Mouse (Mus musculus) adrenal gland, adult (tissue): Measurements from ENCODE around the gene Eme2.
A peak's percentile ranks its signal among the peaks of the same experiment; 100 is the strongest.

Source experiments
- DNase-seq, 2 experiments: peaks; one replicate each; pipeline ENCODE4 v3.0.0; 2022 to 2023; ENCODE audit warnings: low spot score in 1 of 2; ENCODE audit not compliant: inconsistent age in 2 of 2

Eme2 gene

GRCm38 (mm10) chr17:24841133-24841532, 53.8 kb downstream of the Eme2 start:
- peak; percentile 13 to 48 for DNase-seq

DNA sequence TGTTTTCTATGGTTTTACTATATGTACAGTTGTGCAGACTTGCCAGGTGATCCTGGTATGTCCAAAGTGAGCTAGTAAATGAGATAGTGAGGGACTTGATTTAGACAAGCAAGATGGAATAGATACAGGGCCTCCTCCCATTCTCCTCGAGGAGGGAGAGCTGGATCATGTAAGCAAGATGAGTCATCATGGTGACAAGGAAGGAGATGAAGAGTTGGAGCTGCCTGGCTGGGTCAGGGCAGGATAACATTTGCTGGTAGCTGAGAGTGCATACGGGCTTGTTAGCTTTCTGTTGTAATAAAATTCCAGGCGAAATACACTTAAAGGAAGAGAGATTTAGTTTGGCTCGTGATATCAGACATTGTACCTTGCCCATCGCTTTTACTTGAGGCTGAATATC, 54.5 kb downstream of the Eme2 start:
- peak; percentile 24 to 60 for DNase-seq

- DNase-seq = no peak
Measured at GRCm38 (mm10) chr17:24839842-24840241, 55.0 kb downstream of the Eme2 start, which contains the start of gene Hagh. TSS of gene Hagh (plus strand) at chr17:24840143.
